ENCODE assay signal across 9 mouse cellular contexts in genomic region chrX:133687666-133688151, GRCm38 (mm10). TPM values are rescaled to one million over a fixed set of nuclear protein-coding genes. Genes with fewer than 3 reads are reported as not detected.
DNase-seq lines count a peak whose midpoint lies in the region; ATAC-seq lines count a peak whose summit lies in the region.
"Had no signal": no experiment of that assay in that cellular context is flagged by ENCODE, and none has a peak within 500 bp of the region (broad histone marks: within the 10 kb centered on the region; RNA-seq: fewer than 3 reads in every experiment).

No protein-coding gene starts in this region.

- H3K4me3 ChIP-seq in hindbrain, embryonic 11.5 days (ENCODE audit: low read depth, low read length), result peak overlapping the region; percentile 48
- H3K4me3 ChIP-seq in liver, embryonic 15.5 days (replicated peaks), result peak overlapping the region; percentile 38

- no peaks in the 10 kb centered on the region for H3K9me3 ChIP-seq in hindbrain, embryonic 11.5 days (ENCODE audit: control insufficient read depth, low read length)
- H3K9me3 ChIP-seq in liver, embryonic 15.5 days (replicated peaks), result no peaks in the 10 kb centered on the region

- H3K27ac ChIP-seq in hindbrain, embryonic 11.5 days (ENCODE audit: low read depth, low read length), result no peak overlapping the region
- no peak overlapping the region for H3K27ac ChIP-seq in liver, embryonic 15.5 days (replicated peaks)

- H3K4me2 ChIP-seq in hindbrain, embryonic 11.5 days (replicated peaks; ENCODE audit: low read depth, low read length), result peak overlapping the region; percentile 83
- H3K4me2 ChIP-seq in liver, embryonic 15.5 days, result peak overlapping the region; percentile 59

- peak; percentile 11 for ATAC-seq in hindbrain, embryonic 11.5 days (ENCODE audit: low FRiP score)
- ATAC-seq in liver, embryonic 15.5 days (ENCODE audit: insufficient read depth), result no peak

- H3K27me3 ChIP-seq in hindbrain, embryonic 11.5 days (ENCODE audit: control insufficient read depth, insufficient read depth, low read length), result peaks cover 3% of the 10 kb centered on the region; the same call in 1 of the 2 replicates
- H3K27me3 ChIP-seq in liver, embryonic 15.5 days, result peaks cover 76% of the 10 kb centered on the region

- peak; percentile 7 to 24 for DNase-seq in frontal cortex, postnatal 10 days (ENCODE audit: low spot score in 2 of 2)
- no peak for DNase-seq in frontal cortex, postnatal 14 days (ENCODE audit: low spot score in 2 of 2)
- peak; percentile 29 for DNase-seq in 3T3-L1 (ENCODE audit: low read depth, low spot score)
- peak; percentile 27 for DNase-seq in embryo, embryonic 10.5 days (ENCODE audit: low spot score)
- peak; percentile 34 for DNase-seq in hindbrain, embryonic 11.5 days (ENCODE audit: low spot score)
- DNase-seq in natural killer cell, adult 2 months (ENCODE audit: low spot score in 2 of 2), result no peak
- no peak for DNase-seq in frontal cortex, postnatal 36 days (ENCODE audit: low spot score in 2 of 2)

- 26% methylated on average over 26 of the region's 37 CpGs for WGBS in hindbrain, embryonic 11.5 days
- WGBS in liver, embryonic 15.5 days (ENCODE audit: insufficient replicate concordance), result 20% methylated on average over 31 of the region's 37 CpGs

- H3K36me3 ChIP-seq in hindbrain, embryonic 11.5 days (ENCODE audit: control insufficient read depth, insufficient read depth, low read length), result no peaks in the 10 kb centered on the region
- H3K36me3 ChIP-seq in liver, embryonic 15.5 days (replicated peaks), result no peaks in the 10 kb centered on the region
- H3K36me3 ChIP-seq: G1E had no signal

- no peaks in the 10 kb centered on the region for H3K4me1 ChIP-seq in hindbrain, embryonic 11.5 days (replicated peaks; ENCODE audit: control insufficient read depth, insufficient read depth, low read length)
- no peaks in the 10 kb centered on the region for H3K4me1 ChIP-seq in liver, embryonic 15.5 days (replicated peaks)

- peak overlapping the region; percentile 27; the same call in 1 of the 2 replicates for H3K9ac ChIP-seq in hindbrain, embryonic 11.5 days (ENCODE audit: low read depth, low read length)
- H3K9ac ChIP-seq in liver, embryonic 15.5 days, result no peak overlapping the region

RNA-seq across cellular contexts. Expression of gene Pcdh19, which starts 1.1 kb away (rescaled TPM):
- 3.3 and 4.8 TPM in 2 replicates for polyA plus RNA-seq in hindbrain, embryonic 11.5 days (2014; fragmentation: Nextera tagmentation; extraction: Ambion mirVana)
- polyA plus RNA-seq in liver, embryonic 15.5 days (2015; fragmentation: Nextera tagmentation; extraction: Ambion mirVana), result 0.44 and 0.46 TPM in 2 replicates
- polyA plus RNA-seq: G1E had no signal

Comparison
In these comparisons a context has a peak if more than half of its experiments do, and no peak if none do; other contexts are left out.
1. DNase-seq: peak in frontal cortex, postnatal 10 days (2 of 2), 3T3-L1 (single experiment), embryo, embryonic 10.5 days (single experiment) and hindbrain, embryonic 11.5 days (single experiment); none in frontal cortex, postnatal 14 days (0 of 2), natural killer cell, adult 2 months (0 of 2) and frontal cortex, postnatal 36 days (0 of 2).